Mouse (Mus musculus) limb, embryonic 11.5 days (tissue): ENCODE data around the gene Dip2b. TPM values are rescaled to one million over a fixed set of nuclear protein-coding genes. Genes with fewer than 3 reads are reported as not detected.

Experiments
- ATAC-seq: fragments of 200-750 bp; cut with Nextera tagmentation; 2 replicates; pipeline ENCODE4 v1.8.0; 2017; ENCODE audit warnings: low read depth; ENCODE audit not compliant: insufficient number of reproducible peaks, low FRiP score, low TSS enrichment
- DNase-seq: peaks from one replicate; pipeline ENCODE4 v3.0.0-alpha.2; 2015; ENCODE audit warnings: low spot score
- H3K27ac ChIP-seq: fragments of 300-500 bp; sonication (generic); replicated peaks from 2 replicates; pipeline ENCODE4 v1.5.1; 2014; ENCODE audit warnings: low read depth, mild to moderate bottlenecking, low read length
- H3K27me3 ChIP-seq: fragments of 300-500 bp; sonication (generic); 2 replicates; pipeline ENCODE4 v1.6.1; 2014; ENCODE audit warnings: mild to moderate bottlenecking, low read length, mixed read lengths; ENCODE audit not compliant: control insufficient read depth, insufficient read depth
- H3K36me3 ChIP-seq: fragments of 300-500 bp; sonication (generic); 2 replicates; pipeline ENCODE4 v1.6.1; 2014; ENCODE audit warnings: mild to moderate bottlenecking, low read length, moderate library complexity, mixed read lengths; ENCODE audit not compliant: control insufficient read depth, insufficient read depth
- H3K4me1 ChIP-seq: fragments of 300-500 bp; sonication (generic); 2 replicates; pipeline ENCODE4 v1.6.1; 2014; ENCODE audit warnings: low read length, mixed read lengths; ENCODE audit not compliant: control insufficient read depth, insufficient read depth
- H3K4me2 ChIP-seq: fragments of 300-500 bp; sonication (generic); 2 replicates; pipeline ENCODE4 v1.6.1; 2014; ENCODE audit warnings: low read depth, mild to moderate bottlenecking, moderate library complexity; ENCODE audit not compliant: severe bottlenecking
- H3K4me3 ChIP-seq: fragments of 300-500 bp; sonication (generic); 2 replicates; pipeline ENCODE4 v1.5.1; 2014; ENCODE audit warnings: low read depth, low read length
- H3K9ac ChIP-seq: fragments of 300-500 bp; sonication (generic); 2 replicates; pipeline ENCODE4 v1.6.1; 2014; ENCODE audit warnings: mild to moderate bottlenecking, low read length
- H3K9me3 ChIP-seq: fragments of 300-500 bp; sonication (generic); 2 replicates; pipeline ENCODE4 v1.6.1; 2016; ENCODE audit warnings: low read length; ENCODE audit not compliant: control insufficient read depth
- WGBS: fragments of 180-500 bp; shearing (Covaris S2); extraction: QIAGEN DNeasy Blood & Tissue Kit; methylation state at CpG from one replicate; pipeline ENCODE4 v1.1.7; 2014; 5-methylcytosine and 5-hydroxymethylcytosine counted together
- polyA plus RNA-seq: library from polyadenylated mRNA; unstranded; fragments of >200 nt; fragmentation: Nextera tagmentation; extraction: Ambion mirVana; gene quantifications from 2 replicates; pipeline ENCODE4 v1.2.1, GENCODE M21; 2014

Dip2b gene
- polyA plus RNA-seq, 1 experiment from 2014 or later: 18.5 TPM

DNA sequence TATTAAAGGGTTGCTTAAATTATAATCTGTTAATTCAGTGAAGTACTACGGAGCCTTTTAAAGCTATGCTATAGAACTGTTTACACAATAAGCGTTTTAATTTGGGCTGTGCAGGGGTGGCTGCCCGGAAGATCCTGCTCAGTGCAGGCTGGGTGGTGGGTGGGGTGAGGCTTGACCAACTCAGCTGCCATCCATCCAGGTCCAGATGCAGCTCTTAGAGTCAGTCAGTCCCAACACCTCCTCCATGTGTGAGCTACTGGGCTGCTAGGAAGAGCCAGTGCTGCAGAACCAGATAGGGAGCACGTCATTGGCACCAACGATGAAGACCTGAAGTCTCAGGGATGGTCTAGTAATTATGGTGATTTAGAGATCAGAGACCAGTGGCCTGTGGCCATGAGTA is 101.2 kb downstream of the Dip2b start:
- Histone ChIP-seq H3K4me3 (no peak overlapping the region), H3K9me3 (no peaks in the 10 kb centered on the region), H3K27me3 (no peaks in the 10 kb centered on the region), H3K4me2 (no peak overlapping the region), H3K36me3 (no peaks in the 10 kb centered on the region), H3K27ac (no peak overlapping the region), H3K9ac (no peak overlapping the region), H3K4me1 (no peaks in the 10 kb centered on the region)
- no peak for DNase-seq
- 86% methylated on average over 5 of the region's 5 CpGs for WGBS
- no peak for ATAC-seq

DNA sequence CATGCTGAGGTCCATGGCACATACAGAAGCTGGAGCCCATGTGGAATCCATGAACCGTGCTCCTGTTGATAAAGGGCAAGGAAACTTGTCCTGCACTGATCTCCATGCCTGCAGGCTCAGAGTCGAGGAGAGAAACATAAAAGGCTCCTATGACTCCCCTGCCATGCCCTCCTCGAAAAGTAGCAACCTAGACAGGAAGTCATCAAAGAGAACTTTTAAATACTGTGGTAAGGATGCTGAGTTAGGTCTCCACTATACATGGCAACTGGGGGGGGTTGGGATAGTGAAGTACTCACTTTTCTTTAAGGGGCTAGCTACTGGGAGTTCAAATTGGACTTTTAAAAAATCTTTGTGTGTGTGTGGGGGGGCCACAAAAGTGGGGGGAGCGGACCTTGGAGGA is 102.0 kb downstream of the Dip2b start:
- WGBS: 61% methylated on average over 4 of the region's 4 CpGs

DNA sequence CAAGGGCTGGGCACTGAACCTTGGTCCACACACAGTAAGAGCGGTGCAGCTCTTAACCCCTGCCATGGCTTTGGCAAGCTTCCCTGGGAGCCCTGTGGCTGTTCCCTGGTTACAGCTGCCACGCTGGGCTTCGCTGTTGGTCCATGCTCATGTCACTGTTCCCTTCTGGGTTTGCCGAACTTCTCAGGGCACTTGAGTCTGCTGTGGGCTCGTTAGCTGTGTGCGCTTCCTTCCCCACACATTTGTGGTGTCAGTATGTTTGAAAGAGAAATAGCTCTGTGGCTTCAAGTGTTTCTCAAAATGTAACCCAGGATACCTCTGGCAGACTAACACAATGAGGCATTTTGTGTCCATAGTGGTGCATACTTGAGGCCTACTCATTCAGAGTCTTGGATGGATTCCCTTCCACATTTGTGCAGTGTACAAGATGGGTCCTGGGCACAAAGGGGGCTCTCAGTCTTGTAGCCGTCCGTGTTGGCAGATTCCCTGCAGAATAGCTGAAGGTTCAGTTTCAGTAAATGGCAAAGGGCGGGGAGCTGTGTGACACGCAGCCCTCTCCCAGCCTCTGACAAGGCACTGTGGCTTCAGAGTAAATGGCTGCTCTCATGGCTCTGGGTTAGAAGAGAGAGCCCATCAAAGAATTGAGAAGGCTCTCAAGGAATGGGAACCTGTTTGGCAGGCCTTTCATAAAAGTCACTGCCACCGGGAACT is 104.8 kb downstream of the Dip2b start:
- Histone ChIP-seq H3K4me1 (no peaks in the 10 kb centered on the region), H3K9ac (no peak overlapping the region), H3K9me3 (no peaks in the 10 kb centered on the region), H3K27ac (no peak overlapping the region), H3K27me3 (no peaks in the 10 kb centered on the region), H3K36me3 (no peaks in the 10 kb centered on the region), H3K4me3 (no peak overlapping the region), H3K4me2 (no peak overlapping the region)
- 88% methylated on average over 11 of the region's 11 CpGs for WGBS
- DNase-seq (no peak), ATAC-seq (no peak)

More for the DNA sequence above, 102.0 kb downstream of the Dip2b start:
- no peak for ATAC-seq
- Histone ChIP-seq H3K36me3 (no peaks in the 10 kb centered on the region), H3K4me2 (no peak overlapping the region), H3K4me1 (no peaks in the 10 kb centered on the region), H3K27me3 (no peaks in the 10 kb centered on the region), H3K9me3 (no peaks in the 10 kb centered on the region), H3K27ac (no peak overlapping the region), H3K4me3 (no peak overlapping the region), H3K9ac (no peak overlapping the region)
- no peak for DNase-seq

DNA sequence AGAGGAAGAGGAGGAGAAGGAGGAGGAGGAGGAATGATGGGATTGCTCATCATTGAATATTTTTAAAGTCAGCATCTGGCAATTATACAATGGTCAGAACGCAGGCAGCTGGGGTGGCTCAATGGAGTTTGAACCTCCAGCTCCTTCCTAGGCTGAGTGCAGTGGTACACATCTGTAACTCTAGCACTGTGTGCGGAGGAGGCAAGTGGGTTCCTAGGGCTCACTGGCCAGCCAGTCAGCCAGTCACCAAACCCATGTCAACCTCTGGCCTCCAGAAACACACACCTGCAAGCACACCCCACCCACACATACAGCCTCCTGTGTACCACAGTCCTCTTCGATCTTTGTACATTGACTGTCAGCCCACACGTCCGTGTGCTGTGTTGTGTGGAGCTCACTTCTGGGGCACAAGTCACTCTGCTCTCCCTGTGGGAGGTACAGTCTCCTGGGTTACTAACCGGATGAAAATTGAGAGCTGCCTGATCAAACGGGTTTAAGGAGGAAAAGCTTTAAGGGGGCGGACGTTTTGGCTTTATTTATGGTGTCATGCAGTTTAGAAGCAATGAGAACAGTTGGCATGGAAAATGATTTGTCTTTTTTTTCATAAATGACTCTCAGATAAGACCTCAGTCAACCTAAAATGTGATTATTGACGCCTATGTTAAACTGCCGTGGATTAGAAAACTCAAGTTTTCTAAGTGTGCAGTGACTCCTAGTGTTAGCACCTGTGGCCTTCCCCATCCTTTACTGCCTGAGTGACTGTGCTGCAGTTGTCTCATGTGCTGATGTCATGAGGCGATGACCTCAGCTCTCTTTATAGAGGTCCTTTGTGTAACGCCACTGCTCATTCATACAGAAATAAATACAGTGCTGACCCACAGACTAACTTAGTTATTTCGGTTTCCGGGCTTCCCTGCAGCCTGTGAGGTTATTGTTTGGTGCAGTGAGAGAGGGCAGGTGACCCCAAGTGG is 106.7 kb downstream of the Dip2b start:
- no peak overlapping the region for H3K4me2 ChIP-seq
- H3K36me3 ChIP-seq: no peaks in the 10 kb centered on the region
- H3K9me3 ChIP-seq: no peaks in the 10 kb centered on the region
- no peak for ATAC-seq
- WGBS: 75% methylated on average over 15 of the region's 15 CpGs
- H3K4me1 ChIP-seq: no peaks in the 10 kb centered on the region
- no peak overlapping the region for H3K27ac ChIP-seq
- DNase-seq: no peak
- H3K27me3 ChIP-seq: no peaks in the 10 kb centered on the region
- H3K9ac ChIP-seq: no peak overlapping the region
- H3K4me3 ChIP-seq: no peak overlapping the region

DNA sequence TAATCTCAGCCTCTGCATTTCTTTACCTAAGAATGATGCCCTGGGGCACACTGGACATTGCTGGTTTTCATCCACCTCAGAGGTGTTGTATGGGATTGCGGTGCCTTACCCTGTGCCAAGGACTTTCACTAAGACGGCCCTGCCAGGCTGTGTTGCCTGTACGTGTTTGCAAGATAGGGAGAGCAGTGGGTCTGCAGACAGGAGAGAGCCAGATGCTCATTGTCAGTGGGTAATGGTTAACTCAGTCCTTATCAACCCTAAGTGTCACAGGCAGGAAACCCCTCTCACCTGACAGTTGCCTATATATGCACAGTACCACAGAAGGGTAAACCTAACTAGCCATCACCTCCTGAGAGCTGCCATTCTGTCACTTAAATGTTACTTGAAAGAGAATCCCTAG is 107.5 kb downstream of the Dip2b start:
- Histone ChIP-seq H3K4me2 (no peak overlapping the region), H3K9ac (no peak overlapping the region), H3K27ac (no peak overlapping the region), H3K9me3 (no peaks in the 10 kb centered on the region), H3K36me3 (no peaks in the 10 kb centered on the region), H3K4me3 (no peak overlapping the region), H3K27me3 (no peaks in the 10 kb centered on the region), H3K4me1 (no peaks in the 10 kb centered on the region)
- no peak for DNase-seq
- ATAC-seq: no peak
- WGBS: 86% methylated on average over 3 of the region's 3 CpGs

DNA sequence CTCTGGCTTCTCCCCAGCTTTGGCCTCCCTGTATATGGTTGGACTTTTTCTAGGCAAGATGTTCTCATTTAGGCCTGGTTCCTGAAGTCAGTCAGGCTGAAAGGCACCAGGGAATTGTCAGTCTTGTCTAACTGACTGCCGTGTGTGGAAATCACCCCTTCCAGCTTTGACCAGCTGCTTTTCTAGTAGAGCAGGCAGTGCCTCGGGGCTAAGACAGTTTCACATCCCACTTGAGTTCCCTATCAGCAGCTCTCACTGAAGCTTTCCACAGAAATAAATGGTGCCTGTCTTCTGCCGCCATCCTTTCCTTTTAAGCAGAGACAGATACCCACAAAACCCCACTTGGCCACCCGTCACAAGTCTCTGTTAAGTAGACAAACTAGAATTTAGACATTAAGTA is 112.1 kb downstream of the Dip2b start:
- WGBS: 78% methylated on average over 4 of the region's 4 CpGs
- ATAC-seq: no peak
- peaks cover 3% of the 10 kb centered on the region; the same call in 1 of the 2 replicates for H3K36me3 ChIP-seq
- H3K9ac ChIP-seq: no peak overlapping the region
- no peaks in the 10 kb centered on the region for H3K27me3 ChIP-seq
- no peak overlapping the region for H3K27ac ChIP-seq
- DNase-seq: no peak
- H3K4me1 ChIP-seq: no peaks in the 10 kb centered on the region
- no peaks in the 10 kb centered on the region for H3K9me3 ChIP-seq
- no peak overlapping the region for H3K4me2 ChIP-seq
- no peak overlapping the region for H3K4me3 ChIP-seq

DNA sequence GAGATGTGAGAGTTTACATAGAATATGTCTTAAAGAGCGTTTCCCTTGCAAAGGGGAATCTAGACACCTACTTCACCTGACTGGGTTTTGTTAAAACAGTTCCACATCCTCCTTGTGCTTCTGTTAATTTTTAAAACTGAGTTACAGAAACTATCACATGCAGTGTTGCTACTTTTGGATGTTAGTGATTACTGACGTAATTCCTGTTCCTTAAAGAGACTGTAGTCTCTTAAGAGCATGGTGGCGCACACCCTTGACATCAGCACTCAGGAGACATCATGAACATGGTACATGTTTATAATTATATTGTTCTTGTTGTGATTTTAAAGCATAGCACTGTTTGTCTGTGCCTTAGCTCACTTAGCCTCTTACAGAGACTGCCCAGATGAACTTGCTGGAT is 113.9 kb downstream of the Dip2b start:
- H3K9me3 ChIP-seq: no peaks in the 10 kb centered on the region
- peaks cover 10% of the 10 kb centered on the region; the same call in 1 of the 2 replicates for H3K36me3 ChIP-seq
- H3K9ac ChIP-seq: no peak overlapping the region
- 87% methylated on average over 3 of the region's 3 CpGs for WGBS
- H3K4me1 ChIP-seq: no peaks in the 10 kb centered on the region
- H3K27ac ChIP-seq: no peak overlapping the region
- DNase-seq (no peak), ATAC-seq (no peak)
- no peak overlapping the region for H3K4me2 ChIP-seq
- H3K4me3 ChIP-seq: no peak overlapping the region
- no peaks in the 10 kb centered on the region for H3K27me3 ChIP-seq

DNA sequence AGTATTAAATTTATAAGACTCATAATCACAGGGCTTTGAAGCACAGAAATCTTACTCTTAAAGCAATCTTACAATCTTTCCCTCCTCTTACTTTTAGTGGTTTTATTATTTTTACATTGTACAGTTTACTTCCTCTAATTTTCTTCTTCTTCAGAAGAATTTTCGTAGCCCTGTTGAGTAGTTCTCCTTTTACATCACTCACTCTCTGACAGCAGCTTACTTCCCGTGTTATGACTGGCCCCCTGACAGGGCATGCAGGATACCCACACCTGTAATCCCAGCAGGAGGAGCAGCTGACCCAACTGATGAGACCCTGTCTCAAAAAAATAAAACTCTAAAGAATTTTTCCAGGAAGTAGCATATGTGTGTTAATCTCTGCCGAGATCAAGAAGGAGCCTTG is 114.6 kb downstream of the Dip2b start:
- H3K4me3 ChIP-seq: no peak overlapping the region
- no peaks in the 10 kb centered on the region for H3K27me3 ChIP-seq
- WGBS: 91% methylated on average over 3 of the region's 3 CpGs
- no peak overlapping the region for H3K27ac ChIP-seq
- DNase-seq (no peak), ATAC-seq (no peak)
- H3K36me3 ChIP-seq: peaks cover 10% of the 10 kb centered on the region; the same call in 1 of the 2 replicates
- no peak overlapping the region for H3K4me2 ChIP-seq
- H3K9me3 ChIP-seq: no peaks in the 10 kb centered on the region
- H3K4me1 ChIP-seq: no peaks in the 10 kb centered on the region
- no peak overlapping the region for H3K9ac ChIP-seq
